Mouse (Mus musculus) heart, adult 8-10 months (tissue): Measurements from ENCODE around the gene Etd. TPM values are rescaled to one million over a fixed set of nuclear protein-coding genes. Genes with fewer than 3 reads are reported as not detected.
"Not testable (repeated sequence)": the region's sequence is repeated elsewhere in the genome, so short reads cannot be mapped to it uniquely, and the experiment has no call there.

Source experiments
- DNase-seq: peaks from one replicate; pipeline ENCODE4 v3.0.0; 2022; ENCODE audit warnings: low spot score
- total RNA-seq, 4 experiments: library from RNA; stranded (reverse); gene quantifications; 2 replicates each; pipeline ENCODE4 v1.2.4; 2022

Etd gene
- not detected for total RNA-seq

DNA sequence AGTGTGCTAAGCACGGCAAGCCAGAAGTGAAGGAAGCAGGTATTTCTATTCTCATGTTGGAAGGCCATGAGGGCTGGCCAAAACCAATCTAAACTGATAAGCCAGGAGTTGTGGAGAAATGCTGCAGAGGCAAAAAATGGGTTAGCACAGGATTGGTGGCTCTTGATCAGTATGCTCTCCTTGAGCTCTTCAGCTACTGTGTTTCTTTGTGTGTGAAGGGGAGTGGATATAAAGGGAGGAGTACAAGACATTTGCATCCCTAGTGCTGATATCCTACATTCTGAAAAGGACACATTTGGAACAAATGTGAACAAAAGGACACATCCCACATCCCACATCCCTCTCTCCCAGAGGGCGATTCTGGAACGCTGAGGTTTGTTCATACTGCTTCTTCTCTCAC, at the start of gene Etd:
Etd (plus strand) TSS at position 301 of the 400 bp plus-strand sequence.
- DNase-seq, result no peak

DNA sequence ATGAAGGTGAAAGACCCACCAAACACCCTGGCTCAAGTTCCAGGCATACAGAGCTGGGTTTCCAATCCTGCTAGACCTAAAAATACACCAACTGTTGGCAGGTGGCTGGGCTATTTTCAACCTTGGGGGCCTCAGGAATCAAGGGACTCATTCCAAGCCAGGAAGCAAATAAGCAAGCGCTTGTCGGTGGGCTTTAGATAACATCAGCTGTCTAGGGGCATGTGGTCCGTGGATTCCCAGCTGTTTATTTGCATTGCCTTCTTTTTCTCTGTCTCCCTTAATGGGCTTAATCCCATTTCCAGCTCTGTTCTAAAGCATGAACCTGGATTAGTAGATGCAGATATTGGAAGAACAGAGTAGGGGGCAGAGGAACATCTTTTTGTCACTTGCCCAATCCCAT, 48.4 kb upstream of the Etd start:
- no peak for DNase-seq

DNA sequence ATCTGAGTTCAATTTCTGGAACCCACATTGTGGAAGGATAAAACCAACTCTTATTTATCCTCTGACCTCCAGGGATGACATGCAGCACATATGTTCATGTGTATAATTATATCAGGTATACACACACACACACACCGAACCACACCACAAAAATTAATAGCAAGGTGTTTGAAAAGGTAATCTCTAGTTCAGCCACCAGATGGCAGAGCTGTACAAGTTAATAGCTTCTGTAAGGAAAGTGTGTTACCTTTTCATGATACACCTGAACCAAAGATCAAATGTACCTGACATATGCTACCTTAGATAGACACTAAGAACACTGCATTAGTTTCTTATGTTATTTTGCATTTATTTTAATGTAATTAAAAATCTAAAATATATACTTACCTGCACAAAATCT, 1.8 kb upstream of the Etd start:
- DNase-seq, result no peak

DNA sequence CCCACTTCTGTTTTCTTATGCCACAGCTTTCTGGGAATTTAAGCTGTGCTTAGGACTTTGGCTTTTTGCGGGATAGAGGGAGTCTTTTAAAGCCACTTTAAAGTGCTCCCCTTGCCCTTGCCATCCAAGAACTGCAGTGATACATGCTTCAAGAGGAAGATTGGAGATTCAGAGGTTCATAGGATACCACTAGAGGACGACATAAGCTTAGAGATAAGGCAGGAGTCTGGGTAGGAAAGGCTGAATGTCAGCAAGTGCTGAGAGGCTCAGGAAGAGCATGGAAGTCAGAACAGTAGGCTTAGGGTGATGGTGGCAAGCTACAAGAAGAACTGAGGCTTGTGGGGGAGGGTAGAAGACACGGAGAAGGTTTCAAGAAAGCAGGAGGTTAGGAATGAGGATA, 24.9 kb downstream of the Etd start:
- no peak for DNase-seq

DNA sequence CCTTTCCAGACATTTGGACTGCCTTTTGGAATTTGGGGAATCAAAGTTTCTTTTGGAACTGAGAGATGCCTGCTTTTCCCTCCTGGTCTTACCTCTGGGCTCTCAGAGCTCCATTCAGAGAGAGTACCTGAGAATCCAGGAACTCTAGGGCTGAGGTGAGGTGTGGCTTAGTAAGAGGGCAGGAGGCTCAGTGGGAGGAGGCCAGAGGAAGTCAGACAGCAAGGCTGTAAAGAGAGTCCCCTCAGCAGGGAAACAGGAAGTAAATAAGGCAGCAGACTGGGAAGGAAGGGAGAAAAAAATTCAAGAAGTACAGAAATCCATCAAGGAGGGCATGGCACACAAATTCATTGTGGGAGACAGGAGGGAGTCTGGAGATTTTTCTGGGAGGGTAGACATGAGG, 29.5 kb downstream of the Etd start:
- DNase-seq, result not testable (repeated sequence)

Other genes starting within 250 kb of the Etd start
- not detected for gene Plac1, start 194.8 kb upstream of the Etd start, total RNA-seq
- gene Fam122b, start 165.1 kb upstream of the Etd start, total RNA-seq, result 1 to 10 TPM; 1.9 to 4.8 (median 3.3) TPM
- gene Fam122c, start 161.5 kb upstream of the Etd start, total RNA-seq, result not detected
- gene Mospd1, start 64.4 kb upstream of the Etd start, total RNA-seq, result 10 to 100 TPM; 33.2 to 39.2 (median 37.2) TPM
- gene Rtl8c, start 173.1 kb downstream of the Etd start, total RNA-seq, result 10 to 100 TPM; 15.6 to 25.5 (median 19.3) TPM
- not detected for gene Gm14597, start 174.1 kb downstream of the Etd start, total RNA-seq
- gene Rtl8a, start 208.8 kb downstream of the Etd start, total RNA-seq, result 100 to 1,000 TPM; 123 to 154 (median 145) TPM
- 100 to 1,000 TPM in 1 of 4 experiments, 10 to 100 TPM in 3; 67.6 to 113 (median 90.3) TPM for gene Rtl8b, start 235.5 kb downstream of the Etd start, total RNA-seq